Mouse (Mus musculus) common myeloid progenitor, adult 5-6 weeks (primary cell): Measurements from ENCODE around the gene Atf3. TPM values are rescaled to one million over a fixed set of nuclear protein-coding genes. Genes with fewer than 3 reads are reported as not detected.

ENCODE experiments used
- ATAC-seq: replicated peaks from 2 replicates; pipeline ENCODE4 v1.8.0; 2016; ENCODE audit warnings: low read depth, mild to moderate bottlenecking, moderate TSS enrichment, inconsistent platforms; ENCODE audit not compliant: poor library complexity, severe bottlenecking
- total RNA-seq: library from RNA; stranded (forward); fragments of 200-1000, 187-1606 nt; gene quantifications from 2 replicates; pipeline ENCODE4 v1.2.3, GENCODE M21; 2017

Gene Atf3
- total RNA-seq, 1 experiment from 2014 or later = 17.2 TPM

DNA sequence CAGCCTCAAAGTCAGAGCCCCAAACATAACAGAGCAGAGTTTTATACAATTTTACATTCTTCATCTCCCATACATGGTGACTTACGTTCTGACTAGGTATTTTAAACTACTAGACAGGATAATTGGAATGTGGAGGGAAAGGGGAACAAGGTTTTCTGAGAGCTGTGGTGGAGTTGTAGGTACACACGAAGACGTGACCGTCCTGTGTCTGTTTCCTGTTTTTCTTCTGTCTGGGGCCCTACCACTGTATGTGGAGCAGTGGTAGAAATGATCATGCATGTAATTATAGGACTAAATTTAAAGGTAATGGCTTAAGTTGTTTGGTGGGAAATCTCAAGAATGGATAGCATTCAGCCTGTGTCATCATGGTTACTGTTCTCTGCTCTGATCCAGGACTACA, 17.0 kb upstream of the Atf3 start:
- peak; percentile 70 for ATAC-seq

DNA sequence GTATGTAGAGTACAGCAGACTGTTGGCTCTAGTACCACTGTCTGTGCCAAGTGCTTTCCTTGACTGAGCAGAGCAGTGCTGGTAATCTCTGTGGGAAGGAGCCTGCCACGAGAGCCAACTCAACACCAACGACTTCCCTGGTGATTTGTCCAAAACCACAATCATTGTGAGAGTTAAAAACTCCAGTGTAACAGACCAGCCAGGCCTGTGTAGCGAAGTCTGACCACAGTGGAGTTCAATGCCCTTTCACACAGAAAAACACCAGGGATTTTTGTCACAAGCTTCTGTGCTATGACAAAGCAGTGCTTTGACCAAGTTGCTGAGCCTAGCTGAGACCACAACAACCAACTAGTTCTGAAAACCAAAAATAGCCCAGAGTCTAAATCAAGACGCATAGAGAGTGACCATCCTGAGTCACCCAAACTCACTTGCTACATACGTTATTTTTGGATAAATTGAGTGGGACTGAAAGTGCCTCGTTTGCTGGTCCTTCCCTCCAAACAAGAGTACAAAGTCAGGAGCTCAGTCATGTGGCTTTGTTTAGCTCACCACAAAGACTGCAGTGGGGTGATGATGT, 12.6 kb upstream of the Atf3 start:
- peak; percentile 10 for ATAC-seq

DNA sequence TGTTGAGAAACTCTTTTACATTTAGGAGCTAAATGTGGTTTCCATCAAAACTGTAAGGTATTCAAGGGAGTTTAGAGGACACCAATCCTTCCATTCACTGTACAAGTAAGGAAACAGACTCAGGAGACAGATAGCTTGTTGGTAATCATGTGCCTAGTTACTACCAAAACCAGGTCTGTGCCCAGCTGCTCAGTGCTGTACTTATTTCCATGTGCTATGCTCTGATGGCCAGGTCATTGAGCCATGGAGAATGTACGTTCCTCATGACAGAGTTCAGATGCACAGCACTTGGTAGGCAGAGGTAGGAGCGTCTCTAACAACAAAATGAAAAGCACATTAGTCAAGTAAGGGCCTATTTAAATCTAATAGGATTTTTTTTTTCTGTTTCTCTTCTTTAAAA, 8.7 kb upstream of the Atf3 start:
- no peak for ATAC-seq

DNA sequence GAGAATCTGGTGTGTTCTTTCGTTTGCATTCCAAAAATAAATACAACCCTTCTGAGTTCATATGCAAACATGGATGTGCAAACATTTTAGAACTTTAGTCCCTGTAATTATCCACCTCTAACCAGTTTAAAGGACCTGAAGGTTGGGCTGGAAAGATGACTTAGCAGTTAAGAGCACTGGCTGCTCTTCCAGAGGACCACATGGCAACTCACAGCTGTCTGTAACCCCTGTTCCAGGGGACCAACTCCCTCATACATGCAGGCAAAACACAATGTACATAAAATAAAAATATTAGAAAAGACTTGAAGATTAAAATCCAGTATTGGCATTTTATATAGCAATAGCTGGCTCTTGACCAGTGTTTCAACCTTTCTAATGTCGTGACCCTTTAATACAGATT, 7.9 kb upstream of the Atf3 start:
- no peak for ATAC-seq

DNA sequence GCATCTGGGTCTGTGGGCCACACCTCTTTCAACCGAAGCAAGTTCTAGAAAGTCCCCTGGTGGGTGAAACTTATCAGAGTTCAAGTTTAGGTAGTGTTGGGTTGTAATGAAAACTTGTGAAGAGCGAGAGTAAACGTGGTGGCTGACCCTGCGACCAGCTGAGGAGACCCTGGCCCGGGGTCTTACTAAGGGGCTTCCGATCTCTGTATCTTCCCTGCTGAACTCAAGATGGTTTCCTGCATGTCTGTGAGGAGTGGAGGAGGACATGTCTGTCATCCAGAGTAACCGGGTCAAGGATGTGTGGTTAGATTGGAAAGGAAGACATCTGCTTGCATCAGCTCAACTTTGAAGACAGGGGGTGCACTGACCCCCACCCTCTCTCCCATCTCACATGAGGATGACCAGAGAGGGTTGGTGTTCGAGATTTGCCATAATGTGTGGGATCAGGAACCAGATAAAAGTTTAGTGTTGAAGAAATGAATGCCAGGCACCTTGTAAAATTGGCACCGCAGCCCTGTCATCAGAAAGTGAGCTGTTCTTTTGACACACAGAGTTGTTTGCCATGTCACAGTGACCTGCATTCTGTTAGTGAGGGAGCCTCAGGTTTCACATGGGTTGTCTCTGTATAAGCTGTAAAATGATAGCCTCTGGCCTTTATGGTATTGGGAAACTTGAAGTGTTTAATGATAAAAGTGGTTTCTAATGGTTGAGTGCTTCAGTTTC, 7.3 kb upstream of the Atf3 start:
- ATAC-seq = peak; percentile 19

DNA sequence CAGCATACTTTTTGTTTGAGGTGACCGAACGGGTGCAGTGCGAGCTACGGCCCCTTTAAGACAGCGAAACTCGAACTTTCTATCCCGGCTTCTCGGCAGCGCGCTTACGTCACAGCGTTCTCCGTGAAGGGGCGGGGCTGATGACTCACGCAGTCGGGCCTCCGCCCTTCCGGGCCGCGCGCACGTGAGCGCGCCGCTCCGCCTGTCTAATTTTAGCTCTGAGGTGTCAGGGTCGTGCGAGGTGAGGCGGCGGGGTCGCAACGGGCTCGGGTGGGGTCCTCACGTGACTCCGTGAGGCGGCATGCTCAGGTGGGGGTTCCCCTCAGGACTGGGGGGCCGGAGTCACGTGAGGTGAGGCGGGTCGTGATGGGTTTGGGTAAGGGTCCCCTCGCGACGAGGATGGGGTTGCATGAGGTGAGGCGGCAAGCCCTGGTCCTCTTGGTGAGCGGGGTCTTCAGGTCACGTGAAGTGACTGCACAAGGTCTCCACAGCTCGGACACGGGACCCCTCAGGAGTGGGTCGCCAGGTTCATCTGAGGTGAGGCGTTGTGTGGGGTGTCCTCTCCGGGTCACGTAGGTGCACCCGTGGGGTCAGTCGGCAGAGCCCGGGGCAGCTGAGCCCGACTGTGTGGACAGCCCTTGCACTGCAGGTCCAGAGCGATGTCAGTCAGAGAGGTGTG, 6.6 kb upstream of the Atf3 start:
- ATAC-seq = peak; percentile 88

DNA sequence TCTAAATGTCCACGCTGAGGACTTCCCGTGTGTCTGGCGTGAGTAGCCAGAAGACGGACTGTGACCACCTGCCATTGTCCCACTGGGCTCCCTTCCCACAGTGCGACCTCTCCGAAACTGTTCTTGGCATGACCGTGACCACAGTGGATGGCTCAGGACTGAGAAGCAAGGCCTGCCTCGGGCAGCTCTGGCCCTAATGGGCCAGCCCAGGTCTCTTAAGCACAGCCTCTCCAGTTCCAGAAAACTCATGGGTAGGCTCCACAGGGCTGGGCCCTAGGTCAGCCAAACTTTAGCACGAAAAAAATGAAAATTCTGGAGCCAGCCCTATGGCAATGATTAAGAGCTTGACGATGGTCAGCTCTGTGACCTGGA, 6.1 kb upstream of the Atf3 start:
- ATAC-seq = peak; percentile 31

DNA sequence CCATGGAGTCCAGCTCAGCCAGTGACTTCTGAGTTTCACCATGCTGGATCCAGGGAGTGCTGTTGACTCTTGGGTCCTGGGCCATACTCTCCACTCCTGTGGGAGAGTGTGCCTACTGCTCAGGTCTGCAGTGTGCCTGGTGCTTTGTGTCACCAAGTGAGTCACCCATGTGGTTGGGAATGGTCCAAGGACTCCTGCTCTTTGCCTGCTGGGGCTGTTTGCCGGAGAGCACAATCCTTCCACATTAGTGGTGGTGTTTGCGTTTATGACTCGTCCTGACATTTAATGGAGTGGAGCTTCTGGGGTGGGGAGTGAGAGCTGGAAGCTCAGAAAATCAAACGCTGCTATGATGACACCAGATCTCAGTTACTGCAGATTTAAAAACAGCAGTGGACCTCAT, 4.2 kb upstream of the Atf3 start:
- no peak for ATAC-seq

DNA sequence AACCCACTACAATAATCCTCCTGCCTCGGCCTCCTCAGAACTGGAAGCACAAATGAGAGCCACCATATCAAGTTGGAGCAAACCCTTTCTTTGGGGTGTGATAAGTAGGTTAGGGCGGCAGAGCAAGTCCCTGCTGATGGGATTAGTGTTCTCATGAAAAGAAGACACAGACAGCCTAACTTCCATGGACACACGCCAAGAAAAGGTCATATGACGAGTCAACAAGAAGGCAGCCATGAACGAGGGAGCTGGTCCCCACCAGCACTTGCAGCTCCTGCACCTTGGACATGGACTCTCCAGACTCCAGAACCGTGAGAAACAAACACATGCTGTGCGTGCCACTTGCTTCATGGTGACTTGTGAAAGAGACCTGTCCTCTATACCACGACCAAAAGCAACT, 2.7 kb upstream of the Atf3 start:
- no peak for ATAC-seq

DNA sequence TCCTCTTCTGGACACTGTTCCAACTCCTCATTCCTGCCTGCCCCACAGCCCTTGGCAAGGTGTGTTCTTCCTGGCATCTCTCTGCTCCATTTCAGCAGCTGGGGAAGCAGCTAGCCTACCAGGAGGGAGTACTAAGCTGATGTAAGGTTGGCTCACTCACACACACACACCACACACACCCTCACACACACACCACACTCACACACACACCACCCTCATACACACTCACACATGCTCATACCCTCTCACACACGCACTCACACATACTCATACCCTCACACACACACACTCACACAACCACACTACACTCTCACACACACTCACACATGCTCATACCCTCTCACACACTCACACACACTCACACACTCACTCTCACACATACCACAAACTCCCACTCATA, 1.9 kb upstream of the Atf3 start:
- ATAC-seq = no peak

DNA sequence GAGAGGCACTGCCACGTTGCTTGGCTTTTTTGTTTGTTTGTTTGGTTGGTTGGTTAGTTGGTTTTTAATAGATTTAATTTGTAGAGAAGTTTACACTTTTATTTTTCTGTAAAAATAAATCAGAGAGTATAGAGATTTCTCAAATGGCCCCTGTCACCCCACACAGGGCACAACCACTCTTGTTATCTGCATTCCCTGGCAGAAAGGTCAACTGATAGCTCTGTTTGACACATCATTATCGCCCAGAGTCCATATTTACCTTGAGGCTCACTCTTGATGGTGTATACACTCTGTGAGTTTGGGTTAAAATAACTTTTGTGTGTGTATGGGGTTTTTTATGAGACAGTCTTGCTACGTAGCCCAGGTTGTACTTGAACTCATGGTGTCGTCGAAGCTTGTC, 744 bp upstream of the Atf3 start:
- no peak for ATAC-seq

DNA sequence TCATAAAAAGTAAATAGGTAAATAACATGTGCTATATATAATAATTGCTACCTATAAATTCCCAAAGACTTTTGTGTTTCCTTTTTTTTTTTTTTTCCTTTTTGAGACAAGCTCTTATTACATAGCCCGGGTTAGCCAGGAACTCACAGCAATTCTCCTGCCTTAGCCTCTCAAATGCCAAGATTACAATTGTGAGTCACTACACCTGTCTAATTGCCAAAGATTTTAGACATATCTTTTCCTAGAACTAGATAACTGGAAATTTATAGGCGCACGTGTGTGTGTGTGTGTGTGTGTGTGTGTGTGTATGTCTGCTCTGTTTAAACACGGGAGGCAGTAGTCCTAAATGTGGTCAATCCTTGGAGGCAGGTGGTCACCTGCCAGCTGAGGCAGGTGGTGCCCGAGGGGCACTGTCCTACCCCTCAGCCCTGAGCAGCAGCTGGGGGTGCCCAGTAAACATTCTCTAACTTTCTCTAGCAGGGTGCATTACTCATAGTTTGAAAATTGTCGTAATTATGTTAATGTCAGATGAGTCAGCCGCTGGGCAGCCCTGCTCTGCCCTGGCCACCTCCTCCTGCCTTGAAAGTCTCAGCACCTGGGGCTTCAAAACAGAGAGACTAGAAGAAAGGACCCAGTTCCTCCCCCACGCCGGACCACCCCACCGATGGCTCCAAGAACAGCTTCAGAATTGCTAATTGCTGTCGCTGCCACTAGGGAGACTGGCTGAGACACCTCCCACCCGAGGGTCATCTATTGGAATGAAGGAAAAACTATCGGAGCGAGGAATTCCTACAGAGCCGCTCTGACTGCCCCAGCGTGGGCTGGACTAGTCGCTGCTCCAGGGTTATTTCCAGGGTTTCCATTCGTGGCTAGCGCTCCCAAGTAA, 1.8 kb downstream of the Atf3 start:
- 0 out of 2 replicates have a peak, but pooled peaks have one; percentile 27 for ATAC-seq

DNA sequence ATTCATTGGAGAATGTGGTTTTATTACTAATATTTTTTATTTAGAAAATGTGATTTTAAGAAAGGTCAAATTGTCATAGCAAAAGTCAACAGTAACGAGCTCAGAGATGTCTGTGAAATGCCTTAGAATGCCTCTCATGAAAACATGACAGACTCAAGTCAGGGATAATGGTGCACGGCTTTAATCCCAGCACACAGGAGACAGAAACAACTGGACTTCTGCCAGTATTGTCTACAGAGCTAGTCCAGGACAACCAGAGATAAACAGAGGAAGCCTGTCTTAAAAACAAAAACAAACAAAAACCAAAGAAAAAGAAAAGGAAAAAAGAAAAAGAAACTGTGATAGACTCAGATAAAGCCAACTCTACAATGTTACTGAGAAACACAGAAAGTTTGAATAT, 6.7 kb downstream of the Atf3 start:
- no peak for ATAC-seq

DNA sequence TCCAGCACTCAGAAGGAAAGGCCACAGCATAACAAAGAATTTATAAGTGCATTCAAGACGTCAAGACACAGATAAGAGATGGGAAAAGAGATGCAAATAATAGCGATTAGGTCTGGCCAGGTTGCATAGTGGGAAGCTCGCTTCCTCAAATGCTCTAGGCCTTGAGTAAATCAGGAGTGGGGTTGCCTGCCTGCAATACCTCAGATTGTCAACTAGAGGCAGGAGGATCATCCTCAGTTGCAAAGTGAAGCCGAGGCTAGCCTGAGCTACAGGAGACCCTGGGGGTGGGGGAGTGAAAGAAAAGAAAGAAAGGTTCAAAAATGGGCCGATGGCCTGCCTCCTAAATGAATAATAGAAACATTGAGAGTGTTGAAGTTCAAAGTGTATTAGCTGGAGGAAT, 12.0 kb downstream of the Atf3 start:
- 0 out of 2 replicates have a peak, but pooled peaks have one; percentile 24 for ATAC-seq

DNA sequence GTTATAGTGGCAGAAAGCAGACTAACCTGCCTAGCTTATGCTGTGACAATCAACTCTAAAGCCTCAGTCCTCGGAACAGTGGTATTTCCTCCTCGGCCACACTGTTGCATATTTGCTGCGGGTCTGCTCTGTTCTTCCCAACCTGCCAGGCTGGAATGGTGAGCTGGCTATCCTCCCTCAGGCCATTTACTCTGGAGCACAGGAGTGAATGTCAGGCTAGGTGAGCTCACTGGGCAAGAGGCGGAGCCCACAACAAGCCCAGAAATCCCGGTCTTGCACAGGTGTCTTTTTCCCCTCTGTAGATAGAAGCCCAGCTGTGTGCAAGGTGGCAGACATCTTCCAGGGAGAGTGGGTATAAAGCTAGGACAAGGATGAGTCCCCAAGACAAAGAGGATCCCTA, 13.0 kb downstream of the Atf3 start:
- no peak for ATAC-seq

DNA sequence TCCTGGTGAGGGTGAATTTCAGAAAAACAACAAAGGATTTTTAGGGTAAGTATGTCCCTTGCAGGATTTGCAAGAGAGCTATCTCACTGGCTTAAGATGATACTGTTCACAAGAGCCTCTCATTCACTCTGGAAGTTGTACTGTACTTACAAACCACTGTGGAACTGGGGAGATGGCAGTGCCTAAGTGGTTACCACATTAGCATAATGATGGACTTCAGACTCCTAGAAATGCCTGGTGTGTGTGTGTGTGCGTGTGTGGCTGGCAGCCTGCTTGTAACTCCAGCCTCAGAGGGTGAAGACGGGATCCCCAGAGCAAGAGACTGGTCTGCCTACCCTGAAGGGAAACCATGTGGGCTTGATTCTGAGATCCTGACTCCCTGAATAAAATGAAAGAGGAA, 14.3 kb downstream of the Atf3 start:
- no peak for ATAC-seq

DNA sequence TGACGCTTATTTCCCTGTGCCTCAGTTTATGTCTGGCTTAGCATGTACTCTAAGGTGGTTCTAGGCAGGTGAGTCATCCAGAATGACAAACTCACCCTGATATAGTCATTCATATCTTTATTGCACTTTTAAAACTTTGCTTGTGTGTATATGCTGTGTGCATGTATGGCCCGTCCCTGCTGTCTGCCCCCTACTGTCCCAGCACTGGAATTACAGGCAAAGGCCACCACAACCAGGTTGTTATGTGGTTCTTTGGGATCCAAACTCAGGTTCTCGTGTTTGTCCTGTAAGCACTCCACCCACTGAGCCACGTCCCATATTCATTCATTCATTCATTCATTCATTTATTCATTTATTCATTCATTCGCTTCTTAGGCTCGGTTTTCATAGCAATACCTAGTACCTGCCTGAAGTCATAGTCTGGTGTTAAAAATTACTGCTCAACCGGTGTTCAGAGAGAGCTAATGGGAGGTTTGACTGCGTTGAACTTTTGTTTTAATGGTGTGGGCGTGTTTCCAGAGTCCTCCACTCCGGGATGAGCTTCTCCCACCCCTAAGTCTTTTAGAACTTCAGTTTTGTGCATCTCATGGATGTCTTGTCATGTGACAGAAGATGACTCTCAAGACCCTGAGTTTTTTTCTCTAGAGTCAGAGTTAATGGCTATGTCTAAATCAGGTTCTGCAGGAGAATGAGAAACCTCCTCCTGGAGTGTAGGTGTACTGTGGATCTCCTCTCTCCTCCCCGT, 15.5 kb downstream of the Atf3 start:
- no peak for ATAC-seq

DNA sequence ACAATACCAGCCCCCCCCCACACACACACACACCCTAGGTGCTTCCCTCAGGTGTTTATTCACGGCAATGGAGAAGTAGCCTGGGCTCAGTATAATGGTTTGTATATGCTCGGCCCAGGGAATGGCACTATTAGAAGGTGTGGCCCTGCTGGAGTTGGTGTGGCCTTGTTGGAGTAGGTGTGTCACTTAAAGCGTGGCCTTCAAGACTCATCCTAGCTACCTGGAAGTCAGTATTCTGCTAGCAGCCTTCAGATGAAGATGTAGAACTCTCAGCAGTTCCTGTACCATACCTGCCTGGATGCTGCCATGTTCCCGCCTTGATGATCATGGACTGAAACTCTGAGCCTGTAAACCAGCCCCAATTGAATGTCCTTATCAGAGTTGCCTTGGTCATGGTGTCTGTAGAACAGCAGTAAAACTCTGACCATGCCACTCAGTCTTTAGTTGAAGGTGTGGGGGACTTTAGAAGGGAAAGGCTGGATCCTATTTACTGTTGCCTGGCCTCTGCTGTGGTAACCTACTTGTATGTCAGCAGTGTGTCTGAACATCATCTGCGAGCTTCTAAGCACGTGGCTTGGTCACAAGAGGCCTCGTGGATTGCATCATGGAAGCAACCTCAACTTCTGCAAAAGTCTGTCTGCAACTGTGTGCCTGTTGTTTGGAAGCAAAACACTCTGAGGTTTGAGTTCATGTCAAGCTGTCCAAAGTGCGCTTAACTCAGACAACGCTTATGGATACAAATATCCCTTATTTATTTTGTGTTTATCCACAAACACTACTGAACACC, 16.8 kb downstream of the Atf3 start:
- peak; percentile 83 for ATAC-seq

DNA sequence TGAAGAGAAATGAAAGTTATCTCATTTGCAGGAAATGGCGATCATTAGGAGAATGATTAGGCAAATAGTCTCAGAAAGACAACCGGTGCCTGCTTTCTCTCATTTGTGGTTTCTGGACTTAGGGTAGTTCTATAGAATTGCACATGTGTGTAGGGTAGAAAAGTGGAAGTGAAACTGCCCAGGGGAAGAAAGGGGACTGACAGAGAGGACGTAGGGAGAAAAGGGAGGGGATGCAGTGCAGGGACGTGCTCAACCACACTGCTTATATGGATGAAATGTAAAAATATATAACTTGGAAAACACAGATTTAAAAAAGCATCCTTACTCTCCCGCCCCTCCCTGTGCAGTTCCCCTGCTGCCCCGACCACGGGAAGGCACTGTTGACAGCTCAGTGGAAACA, 19.9 kb downstream of the Atf3 start:
- ATAC-seq = peak; percentile 73
